Mouse (Mus musculus) E14TG2a.4 (cell line): ENCODE results near the gene Usp3.

Experiments
- H3K27me3 ChIP-seq: 2 replicates; pipeline ENCODE4 v1.6.1; 2014; ENCODE audit warnings: low read length, control low read depth; ENCODE audit not compliant: insufficient read depth
- H3K36me3 ChIP-seq: 2 replicates; pipeline ENCODE4 v1.6.1; 2014; ENCODE audit warnings: low read length, control low read depth; ENCODE audit not compliant: insufficient read depth
- H3K4me1 ChIP-seq: replicated peaks from 2 replicates; pipeline ENCODE4 v1.6.1; 2014; ENCODE audit warnings: low read depth, low read length, control low read depth
- H3K4me3 ChIP-seq: replicated peaks from 2 replicates; pipeline ENCODE4 v1.5.1; 2014; ENCODE audit warnings: mild to moderate bottlenecking, low read length
- H3K9me3 ChIP-seq: 2 replicates; pipeline ENCODE4 v1.6.1; 2014; ENCODE audit warnings: low read length, control low read depth
- CTCF ChIP-seq: conservative IDR thresholded peaks from 2 replicates; pipeline ENCODE4 v1.5.1; 2014; ENCODE audit warnings: low read length
- NANOG ChIP-seq: IDR thresholded peaks from 2 replicates; pipeline ENCODE4 v1.6.1; 2014; ENCODE audit warnings: borderline replicate concordance, low read length, mixed read lengths
- POU5F1 ChIP-seq: IDR thresholded peaks from 2 replicates; pipeline ENCODE4 v1.6.1; 2014; ENCODE audit warnings: low read length, borderline replicate concordance

Usp3 gene

DNA sequence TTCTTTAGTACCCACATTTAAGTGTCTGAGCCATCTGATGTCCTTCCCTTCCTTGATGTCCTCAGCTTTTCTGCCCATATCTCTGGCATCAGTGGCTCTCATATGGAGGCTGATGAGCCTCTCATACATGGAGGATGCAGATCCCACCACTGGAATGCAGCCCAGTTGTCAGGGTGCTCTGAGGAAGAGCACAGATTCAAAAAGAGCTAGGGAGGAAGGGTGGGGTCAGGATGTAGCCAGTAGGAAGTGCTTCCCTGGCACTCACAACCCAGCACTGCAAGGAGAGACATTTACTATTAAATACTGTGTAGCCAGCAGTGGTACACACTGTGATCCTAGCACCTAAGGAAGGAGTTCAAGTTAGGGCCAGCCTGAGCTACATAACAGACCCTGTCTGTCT is 86.5 kb downstream of the Usp3 start:
- TF ChIP-seq POU5F1 = no peak
- no peak for TF ChIP-seq NANOG
- TF ChIP-seq CTCF = no peak
- Histone ChIP-seq H3K27me3 (no peaks in the 10 kb centered on the region), H3K36me3 (peaks cover 65% of the 10 kb centered on the region), H3K9me3 (no peaks in the 10 kb centered on the region), H3K4me1 (peaks cover 61% of the 10 kb centered on the region), H3K4me3 (no peak overlapping the region)

DNA sequence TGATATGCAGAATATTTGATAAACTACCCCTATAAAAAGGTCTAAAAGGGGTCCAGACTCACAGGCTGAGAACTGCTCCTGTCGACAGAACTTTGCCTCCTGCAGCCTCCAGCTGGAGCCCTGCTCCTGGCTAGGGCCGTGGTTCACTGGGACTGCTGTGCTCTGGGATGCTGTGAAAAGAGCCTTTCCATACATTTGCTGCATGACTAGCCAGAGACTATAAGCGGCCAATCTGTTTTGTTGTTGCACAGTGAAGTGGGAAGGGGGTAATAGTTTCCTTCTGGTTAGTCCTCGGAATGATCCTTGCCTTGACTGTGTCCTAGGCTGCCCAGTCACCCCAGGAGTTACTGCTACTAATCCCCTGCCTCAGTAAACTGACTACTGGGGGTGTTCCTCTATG is 86.9 kb downstream of the Usp3 start:
- Histone ChIP-seq H3K4me1 (peaks cover 59% of the 10 kb centered on the region), H3K36me3 (peaks cover 69% of the 10 kb centered on the region), H3K9me3 (no peaks in the 10 kb centered on the region), H3K27me3 (no peaks in the 10 kb centered on the region), H3K4me3 (no peak overlapping the region)
- TF ChIP-seq CTCF (no peak), POU5F1 (no peak), NANOG (no peak)

DNA sequence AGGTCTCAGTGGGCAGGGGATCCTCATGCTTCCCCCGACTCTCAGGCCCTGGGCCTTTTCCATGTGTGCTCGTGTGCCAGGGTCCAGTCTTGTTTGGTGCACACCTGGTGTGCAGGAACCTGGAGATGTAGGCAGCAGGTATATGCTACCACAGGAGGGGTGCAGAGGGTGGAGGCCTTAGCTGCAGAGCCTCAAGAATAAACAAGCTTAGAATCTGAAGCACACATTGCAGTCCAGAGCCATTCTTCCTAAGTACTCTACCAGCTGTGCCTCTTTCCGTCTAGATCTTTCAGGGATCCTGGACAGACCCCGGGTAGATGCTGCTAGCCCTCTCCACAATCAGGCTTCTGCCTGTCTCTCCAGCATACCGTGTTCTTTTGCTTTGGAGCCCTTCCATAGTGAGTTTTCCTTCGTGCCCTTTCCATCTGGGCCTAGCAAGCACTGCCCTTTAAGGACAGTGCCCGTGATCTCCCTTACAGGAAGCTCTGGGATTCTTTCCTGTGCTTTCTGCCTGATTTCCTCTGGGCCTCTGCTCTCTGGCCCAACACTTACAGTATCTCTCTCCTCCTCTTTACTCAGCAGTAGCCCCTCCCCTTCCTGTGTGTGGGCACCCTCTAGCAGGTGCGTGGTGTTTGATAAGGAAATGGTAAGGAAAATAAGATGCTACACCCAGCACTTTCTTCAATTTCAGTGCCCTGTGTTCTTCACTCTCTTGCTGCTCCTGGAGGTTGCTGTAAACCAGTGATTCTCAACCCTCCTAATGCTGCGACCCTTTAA is 87.6 kb downstream of the Usp3 start:
- Histone ChIP-seq H3K36me3 (peaks cover 76% of the 10 kb centered on the region), H3K4me3 (0 out of 2 replicates have a peak overlapping the region, but pooled peaks have one; percentile 3)
- no peak for TF ChIP-seq NANOG
- TF ChIP-seq CTCF = no peak
- TF ChIP-seq POU5F1 = no peak

DNA sequence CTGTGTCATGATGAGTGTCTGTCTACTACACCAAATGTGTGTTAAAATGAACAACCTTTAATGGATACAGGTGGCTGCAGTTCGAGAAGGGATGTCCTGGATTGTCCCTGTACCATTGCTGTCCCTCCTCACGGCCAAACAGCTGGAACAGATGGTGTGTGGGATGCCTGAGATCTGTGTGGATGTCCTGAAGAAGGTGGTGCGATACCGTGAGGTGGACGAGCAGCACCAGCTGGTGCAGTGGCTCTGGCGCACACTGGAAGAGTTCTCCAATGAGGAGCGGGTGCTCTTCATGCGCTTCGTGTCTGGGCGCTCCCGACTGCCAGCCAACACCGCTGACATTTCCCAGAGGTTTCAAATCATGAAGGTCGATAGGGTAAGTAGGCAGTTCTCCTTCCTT is 88.4 kb downstream of the Usp3 start:
- TF ChIP-seq NANOG = no peak
- no peak for TF ChIP-seq CTCF
- TF ChIP-seq POU5F1 = no peak
- Histone ChIP-seq H3K36me3 (peaks cover 79% of the 10 kb centered on the region), H3K27me3 (no peaks in the 10 kb centered on the region), H3K9me3 (no peaks in the 10 kb centered on the region), H3K4me1 (peaks cover 46% of the 10 kb centered on the region), H3K4me3 (no peak overlapping the region)

More for the DNA sequence above, 87.6 kb downstream of the Usp3 start:
- H3K4me1 ChIP-seq = peaks cover 53% of the 10 kb centered on the region
- H3K27me3 ChIP-seq = no peaks in the 10 kb centered on the region
- no peaks in the 10 kb centered on the region for H3K9me3 ChIP-seq

DNA sequence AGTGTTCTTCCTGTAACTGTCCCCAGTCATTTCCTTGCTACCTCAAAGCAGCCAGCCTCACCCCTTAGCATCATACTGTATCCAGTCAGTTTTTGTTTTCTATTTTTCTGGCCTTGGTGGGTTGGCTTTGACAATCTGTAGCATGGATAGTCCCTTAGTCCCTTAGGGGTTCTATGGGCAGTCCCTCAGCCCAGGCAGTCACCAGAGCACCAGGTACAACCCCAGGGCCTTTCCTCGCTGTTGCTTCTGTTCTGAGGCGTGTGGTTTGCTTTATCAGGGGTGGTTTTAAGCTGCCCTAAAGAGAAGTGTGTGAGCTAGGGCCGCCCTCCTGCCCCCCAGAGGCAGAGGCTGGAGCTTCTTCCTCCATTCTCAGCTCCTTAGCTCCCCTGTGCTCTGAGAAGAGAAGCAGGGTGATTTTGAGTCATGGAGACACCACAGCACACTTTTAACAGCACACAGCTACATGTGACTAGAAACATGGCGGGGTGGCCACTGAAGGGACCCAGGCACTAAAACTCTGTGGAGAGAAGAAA is 89.0 kb downstream of the Usp3 start:
- H3K9me3 ChIP-seq = no peaks in the 10 kb centered on the region
- H3K4me3 ChIP-seq = no peak overlapping the region
- peaks cover 77% of the 10 kb centered on the region for H3K36me3 ChIP-seq
- TF ChIP-seq CTCF = 0 out of 2 replicates have a peak, but pooled peaks have one; percentile 15
- no peak for TF ChIP-seq NANOG
- no peaks in the 10 kb centered on the region for H3K27me3 ChIP-seq
- H3K4me1 ChIP-seq = peaks cover 46% of the 10 kb centered on the region

DNA sequence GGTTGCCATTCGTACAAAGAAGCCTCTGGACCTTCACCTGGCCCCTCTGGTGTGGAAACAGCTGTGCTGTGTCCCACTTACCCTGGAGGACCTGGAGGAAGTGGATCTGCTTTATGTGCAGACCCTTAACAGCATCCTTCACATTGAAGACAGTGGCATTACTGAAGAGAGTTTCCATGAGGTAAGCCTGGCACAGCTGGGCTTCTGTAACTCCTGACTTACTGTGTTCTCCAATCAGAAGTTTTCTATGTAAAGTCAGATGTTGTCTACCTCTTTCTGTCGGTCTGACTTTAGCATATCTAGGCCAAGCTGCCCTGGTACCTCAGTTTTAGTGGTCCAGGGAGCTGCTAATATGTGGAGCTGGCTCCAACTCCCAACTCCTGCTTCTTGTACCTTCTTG is 91.7 kb downstream of the Usp3 start:
- H3K27me3 ChIP-seq = no peaks in the 10 kb centered on the region

DNA sequence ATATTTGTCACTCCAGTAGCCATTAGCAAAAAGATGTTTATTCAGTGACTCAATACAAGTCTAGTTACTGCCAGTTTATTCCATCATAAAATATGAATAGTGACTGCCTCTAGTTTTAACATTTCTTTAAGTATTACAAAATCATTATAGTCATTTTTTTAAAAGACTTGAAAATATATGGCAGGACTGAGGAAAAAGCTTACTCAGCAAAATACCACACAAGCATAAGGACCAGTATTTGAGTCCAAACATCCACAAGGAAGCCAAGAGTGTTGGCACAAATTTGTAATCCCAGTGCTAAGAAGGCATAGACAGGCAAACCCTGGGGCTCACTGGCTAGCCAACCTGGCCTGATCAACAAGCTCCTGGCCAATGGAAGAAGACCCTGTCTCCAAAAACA is 99.0 kb downstream of the Usp3 start:
- no peaks in the 10 kb centered on the region for H3K4me1 ChIP-seq

More for the DNA sequence above, 91.7 kb downstream of the Usp3 start:
- peaks cover 77% of the 10 kb centered on the region for H3K36me3 ChIP-seq
- TF ChIP-seq POU5F1 (no peak), CTCF (no peak), NANOG (no peak)
- H3K4me1 ChIP-seq = peaks cover 29% of the 10 kb centered on the region
- H3K4me3 ChIP-seq = no peak overlapping the region
- no peaks in the 10 kb centered on the region for H3K9me3 ChIP-seq

DNA sequence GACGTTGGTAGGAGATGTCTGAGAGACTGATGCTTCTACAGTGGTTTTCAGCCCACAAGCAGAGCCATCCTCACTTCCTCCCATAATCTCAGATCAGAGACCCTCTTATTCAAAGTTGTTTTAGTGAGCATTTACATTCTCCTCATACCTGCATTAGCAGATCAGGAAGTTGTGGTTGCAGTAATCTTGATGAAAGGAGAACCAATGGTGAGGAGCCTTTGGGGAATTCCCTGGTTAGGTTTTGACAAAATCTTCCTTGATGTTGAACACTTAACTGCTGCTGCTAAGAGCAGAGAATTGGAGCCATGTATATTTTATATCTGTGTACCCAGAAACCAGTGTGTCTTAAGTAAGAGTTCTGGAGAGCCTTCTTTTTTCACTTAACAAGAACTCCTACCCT is 100.6 kb downstream of the Usp3 start:
- no peaks in the 10 kb centered on the region for H3K4me1 ChIP-seq
- no peaks in the 10 kb centered on the region for H3K27me3 ChIP-seq
- H3K36me3 ChIP-seq = peaks cover 82% of the 10 kb centered on the region
- H3K4me3 ChIP-seq = no peak overlapping the region
- H3K9me3 ChIP-seq = no peaks in the 10 kb centered on the region
- TF ChIP-seq POU5F1 (no peak), CTCF (no peak), NANOG (no peak)

More for the DNA sequence above, 99.0 kb downstream of the Usp3 start:
- Histone ChIP-seq H3K27me3 (no peaks in the 10 kb centered on the region), H3K9me3 (no peaks in the 10 kb centered on the region), H3K36me3 (peaks cover 82% of the 10 kb centered on the region), H3K4me3 (no peak overlapping the region)
- TF ChIP-seq POU5F1 = no peak
- no peak for TF ChIP-seq CTCF
- no peak for TF ChIP-seq NANOG
